Mouse (Mus musculus): ENCODE measurements around the gene Nol3.

Gene Nol3

DNA sequence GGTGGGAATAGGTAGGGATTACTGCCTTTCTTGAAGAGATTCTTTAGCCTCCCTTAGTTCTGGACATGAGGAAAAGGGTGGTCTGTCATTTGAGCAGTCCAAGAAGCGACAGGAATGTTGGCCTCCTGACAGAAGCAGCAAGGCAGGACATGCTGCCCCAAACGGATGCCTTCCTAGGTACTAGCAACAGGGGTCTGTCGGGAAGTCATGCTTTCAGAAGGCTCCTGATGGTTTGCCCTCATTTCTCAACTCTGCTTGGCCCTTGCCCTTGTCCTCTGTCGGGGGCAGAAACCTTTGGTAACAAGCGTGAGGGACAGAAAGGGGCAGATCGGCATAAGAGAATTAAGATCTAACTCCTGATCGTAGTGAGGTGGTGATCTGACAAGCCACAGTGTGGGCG is 34.2 kb downstream of the Nol3 start:
- DNase-seq, result no peak

DNA sequence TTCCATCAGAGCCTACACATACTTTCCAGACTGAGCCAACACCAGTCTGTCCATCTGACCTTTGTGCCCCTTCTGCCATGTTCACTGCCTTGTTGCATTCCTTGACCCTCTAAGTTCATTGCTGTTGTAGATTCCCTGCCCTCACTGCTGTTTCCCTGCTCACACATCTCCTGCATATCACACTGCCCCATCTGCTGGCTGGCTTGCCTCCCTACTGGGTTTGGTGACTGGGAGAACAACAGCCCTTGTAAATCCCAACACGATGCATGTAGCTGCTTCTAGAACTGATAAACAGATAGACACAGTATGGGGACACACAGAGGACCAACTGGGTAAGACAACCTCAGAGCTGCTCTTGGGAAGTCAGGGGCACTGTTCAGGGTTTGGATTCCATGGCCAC is 35.8 kb downstream of the Nol3 start:
- no peak for DNase-seq

DNA sequence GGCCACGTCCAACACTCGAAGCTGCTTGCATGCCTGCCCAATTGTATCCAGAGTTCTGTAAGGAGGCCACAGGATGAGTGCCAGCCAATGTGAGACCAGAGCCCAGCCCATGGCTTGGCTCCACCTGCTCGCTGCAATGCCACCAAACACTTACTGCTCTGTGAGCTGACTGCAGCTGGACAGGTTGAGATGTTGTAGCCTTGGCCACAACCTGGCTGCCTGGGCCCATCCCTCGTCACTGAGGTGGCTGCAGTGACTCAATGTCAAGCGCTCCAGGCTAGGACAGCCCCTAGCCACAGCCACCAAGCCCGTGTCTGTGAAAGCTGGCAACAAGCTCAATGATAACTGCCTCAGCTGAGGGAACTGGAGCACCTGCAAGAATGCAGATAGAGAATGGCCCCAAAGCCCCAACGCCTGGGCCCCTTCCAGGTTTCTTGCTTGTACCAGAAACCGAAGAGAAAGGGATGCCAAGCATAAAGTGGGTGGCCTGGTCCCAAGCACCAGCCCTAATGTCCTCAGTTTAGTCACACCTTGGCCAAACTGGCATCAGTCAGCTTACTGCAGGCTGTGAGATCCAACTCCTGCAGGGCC is 37.0 kb downstream of the Nol3 start:
- DNase-seq, result no peak

DNA sequence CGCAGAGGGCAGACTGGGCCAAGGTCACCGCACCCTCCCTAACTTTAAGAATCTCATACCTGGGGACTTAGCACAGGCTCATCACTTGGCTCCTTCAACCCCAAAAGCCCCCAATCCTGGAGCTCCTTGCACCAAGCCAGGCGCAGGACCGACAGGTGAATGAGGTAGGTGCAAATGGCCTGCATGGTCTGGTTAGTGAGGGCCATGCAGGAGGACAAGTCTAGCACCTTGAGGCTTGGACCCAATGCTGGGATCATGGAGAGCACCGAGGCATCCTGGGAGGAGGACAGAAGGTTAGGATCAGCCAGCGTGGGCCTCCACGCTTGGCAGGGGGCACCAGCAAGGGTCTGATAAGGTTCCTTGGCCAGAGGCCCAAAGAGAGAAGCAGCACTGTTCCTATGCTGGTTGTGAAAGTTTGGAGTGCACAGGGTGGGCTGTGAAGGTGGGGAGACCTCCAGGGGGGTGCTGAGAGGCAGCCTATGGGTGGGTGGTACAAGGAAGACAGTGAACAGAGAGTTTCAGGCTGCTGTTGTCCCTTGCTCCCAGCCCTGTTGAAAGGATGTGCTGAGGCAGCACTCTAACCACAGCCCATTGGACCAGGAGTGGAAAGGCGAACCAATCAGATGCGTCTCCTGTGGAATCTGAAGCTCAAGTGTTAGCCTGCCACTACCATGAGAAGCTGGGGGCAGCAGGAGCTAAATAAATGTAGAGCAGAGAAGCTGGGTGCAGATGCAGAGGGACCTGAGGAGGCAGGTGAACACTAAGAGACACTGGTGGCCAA is 37.9 kb downstream of the Nol3 start:
- no peak for DNase-seq

DNA sequence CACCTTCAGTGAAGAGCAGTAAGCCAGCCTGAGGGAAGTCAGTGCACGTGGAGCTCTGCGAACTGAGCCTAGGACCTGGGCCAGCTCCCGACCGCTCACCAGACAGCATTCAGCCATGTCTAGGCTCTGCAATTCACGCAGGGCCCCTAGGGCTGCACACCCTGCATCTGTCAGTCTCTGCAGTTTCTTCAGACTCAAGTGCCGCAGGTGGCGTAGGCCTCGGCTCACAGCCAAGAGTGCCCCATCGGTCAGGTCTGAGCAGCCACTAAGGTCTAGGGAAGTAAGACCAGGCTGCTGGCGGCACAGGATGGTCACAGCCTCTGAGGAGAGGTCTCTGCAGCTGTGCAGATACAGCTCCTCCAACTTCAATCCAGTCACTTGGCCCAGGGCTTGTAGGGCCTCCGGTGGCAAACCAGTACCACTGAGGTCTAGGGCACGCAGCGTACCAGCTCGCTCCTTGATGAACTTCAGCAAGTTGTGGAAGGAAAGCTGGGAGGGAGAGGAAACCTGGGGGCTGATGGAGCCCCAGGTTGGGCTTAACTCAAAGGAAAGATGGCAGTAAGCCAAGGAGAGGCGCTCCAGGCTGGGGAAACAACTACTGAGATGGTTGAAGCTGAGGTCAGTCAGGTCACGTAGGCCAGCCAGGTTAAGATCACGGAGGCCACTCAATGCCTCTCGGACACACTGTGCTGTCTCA is 39.3 kb downstream of the Nol3 start:
- DNase-seq, result peak; percentile 19

DNA sequence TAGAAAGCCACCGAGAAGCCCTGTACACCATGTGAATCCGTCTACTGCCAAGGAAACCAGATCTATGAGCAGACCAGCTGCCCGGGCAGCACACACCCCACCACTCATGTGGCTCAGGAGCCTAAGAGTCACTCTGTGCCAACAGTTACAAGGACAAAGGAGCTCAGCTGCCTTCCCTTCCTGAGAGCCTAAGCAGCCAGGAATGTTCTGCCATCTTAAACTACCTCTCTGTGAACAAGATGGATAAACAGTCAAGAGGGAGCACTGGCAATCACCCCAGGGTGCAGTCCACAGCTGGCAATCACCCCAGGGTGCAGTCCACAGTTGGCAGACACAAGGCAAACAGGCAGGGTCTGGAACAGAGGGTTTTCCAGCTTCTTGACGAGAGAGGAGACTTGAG is 42.0 kb downstream of the Nol3 start:
- no peak for DNase-seq

DNA sequence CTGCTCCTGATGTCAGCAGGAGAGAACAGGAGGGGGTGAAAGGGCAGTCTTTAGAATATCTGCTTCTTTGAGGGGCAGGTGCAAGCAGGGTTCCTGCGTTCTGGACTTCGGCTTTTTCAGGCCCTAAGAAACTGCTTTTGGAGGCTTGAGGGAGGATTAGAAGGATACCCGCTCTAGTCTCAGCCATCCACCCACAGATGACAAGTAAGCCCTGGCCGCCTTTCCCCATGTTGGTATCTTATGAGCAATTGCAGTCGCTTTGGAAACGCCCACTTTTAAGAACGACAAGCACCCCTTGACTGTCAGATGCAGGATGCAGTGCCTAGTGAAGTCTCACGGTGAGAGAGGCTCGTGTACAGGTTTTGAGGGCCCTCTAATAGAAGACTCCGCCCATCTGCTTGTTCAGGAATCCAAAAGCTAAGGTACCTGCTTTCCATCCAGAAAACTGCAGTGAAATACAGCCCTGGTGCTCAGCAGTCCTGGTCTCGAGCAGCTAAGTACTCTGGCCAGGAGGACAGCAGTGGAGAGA is 42.8 kb downstream of the Nol3 start:
- no peak for DNase-seq

DNA sequence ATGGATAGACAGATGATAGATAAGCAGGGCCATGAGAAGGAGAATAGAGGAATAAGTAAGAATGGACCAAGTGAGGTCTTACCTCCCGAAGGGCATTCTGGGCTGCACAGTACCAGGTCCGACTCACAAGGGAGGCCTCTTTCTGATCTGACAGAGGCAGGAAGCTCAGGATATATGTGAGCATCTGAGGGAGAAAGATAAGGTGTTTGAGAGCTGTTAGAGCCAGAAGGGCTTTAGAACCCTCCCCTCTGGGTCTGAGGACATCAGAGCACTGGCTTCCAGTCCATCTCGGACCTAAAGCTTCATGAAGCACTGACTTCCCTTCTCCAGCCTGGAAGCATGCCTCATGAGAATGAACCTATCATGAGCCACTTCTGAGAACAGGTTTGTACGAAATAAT is 47.2 kb downstream of the Nol3 start:
- DNase-seq, result no peak

DNA sequence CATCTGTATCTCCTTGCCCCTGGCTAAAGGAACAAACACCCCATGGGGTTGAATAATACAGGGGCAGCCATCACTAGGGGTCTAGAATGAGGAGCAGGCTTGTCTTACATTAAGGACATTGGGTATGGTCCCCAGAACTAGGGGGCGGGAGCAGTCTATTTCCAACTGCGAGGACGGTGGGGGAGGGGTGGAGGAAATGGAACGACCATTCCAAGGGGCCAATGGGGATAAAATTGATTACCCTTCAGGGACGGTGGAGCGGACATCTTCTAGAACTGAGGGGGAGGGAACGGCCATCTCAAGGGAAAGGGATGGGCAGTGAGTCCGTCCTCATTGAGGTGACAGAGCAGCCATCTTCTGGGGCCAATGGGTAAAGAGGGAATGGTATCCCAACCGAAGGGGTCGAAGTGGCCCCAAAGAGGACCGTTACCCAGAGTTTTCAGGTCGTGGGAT is 49.7 kb downstream of the Nol3 start:
- DNase-seq, result peak; percentile 63

DNA sequence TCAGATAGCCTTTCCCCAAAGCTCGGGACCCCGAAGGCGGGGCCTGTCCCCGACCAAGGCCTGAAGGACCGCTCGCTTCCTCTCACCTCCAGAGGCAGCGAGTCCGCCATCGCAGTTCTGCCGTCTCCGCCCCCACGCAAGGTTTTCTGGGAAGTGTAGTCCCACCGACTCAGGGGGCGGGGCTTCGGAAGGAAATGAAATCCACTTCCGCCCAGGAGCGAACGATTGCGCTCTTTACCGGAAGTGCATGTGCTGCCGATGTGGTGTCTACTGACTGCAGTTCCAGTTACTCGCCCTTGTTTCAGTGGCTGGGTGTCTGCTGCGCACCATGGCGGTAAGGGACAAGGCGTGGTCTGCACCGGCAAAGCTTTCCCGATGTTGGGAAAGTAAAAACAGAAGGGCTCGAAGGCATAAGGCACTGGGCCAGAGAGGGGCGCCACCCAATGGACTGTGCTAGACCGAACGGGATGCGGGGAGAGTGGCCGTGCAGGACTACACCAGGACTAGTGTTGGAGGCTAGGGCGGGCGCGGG is 50.3 kb downstream of the Nol3 start, which contains the start of the genes Lrrc29 and Tmem208:
Gene Lrrc29, minus strand, starts transcription at position 138 of the 532 bp plus-strand sequence.
Gene Tmem208, plus strand, starts transcription at position 214 of the 532 bp plus-strand sequence.
- peak; percentile 99 for DNase-seq

DNA sequence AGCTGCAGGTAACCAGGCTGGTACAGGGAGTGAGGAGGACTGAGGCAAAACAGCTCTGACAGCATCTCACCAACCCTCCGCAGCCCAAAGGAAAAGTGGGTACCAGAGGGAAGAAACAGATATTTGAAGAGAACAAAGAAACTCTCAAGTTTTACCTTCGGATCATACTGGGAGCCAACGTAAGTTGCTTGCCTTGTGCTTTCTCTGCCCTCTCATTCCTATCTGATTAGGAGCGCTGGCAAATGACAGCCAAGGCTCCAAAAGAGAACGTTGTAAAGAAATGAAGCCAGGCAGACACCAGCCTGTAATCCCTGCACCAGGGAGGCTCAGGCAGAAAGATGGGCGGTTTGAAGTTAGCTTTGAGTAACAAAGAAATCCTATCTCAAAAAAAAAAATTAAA is 51.0 kb downstream of the Nol3 start:
- no peak for DNase-seq

DNA sequence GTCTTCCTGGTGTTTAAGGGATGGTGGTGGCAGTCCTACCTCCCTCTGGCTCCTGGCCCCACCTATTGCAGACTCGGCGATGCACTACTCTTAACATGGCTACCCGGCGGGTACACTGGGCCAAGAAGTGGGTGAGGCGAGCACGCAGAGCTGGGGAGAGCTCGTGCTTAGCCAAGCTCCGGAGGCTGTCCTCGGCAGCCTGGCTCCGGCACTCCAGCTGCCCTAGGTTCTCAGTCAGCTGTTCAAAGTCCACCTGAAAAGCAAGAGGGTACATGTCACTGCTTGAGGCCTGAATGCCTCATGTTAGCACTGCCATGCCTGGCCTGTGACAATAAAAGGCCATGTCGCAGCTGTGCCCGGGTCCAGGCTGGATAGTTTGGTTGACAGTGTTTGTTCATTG is 54.4 kb downstream of the Nol3 start:
- DNase-seq, result peak; percentile 21

DNA sequence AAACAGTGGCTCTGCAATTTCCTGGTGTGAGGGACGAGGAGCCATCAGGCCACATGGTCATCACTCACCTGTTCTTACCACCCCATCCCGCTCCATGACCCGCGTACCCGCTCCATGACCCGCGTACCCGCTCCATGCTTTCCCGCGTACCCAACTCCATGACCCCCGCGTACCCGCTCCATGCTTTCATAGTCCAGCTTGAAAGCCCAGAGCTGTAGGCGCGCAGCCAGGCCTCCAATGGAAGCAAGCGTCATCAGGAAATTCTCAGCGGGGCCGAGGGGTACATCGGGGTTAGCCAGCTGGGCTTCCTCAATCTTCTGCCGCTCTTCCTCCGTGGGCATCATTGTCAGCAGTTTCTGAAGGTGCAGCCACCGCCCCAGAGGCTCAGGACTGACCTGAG is 55.5 kb downstream of the Nol3 start:
- peak; percentile 27 for DNase-seq
